Mouse (Mus musculus): ENCODE measurements around the gene Fam229a.

The Fam229a gene

GRCm38 (mm10) chr4:129495672-129496562, 4.9 kb downstream of the Fam229a start:
- CTCF ChIA-PET: interaction anchor here (1.1 kb wide), 1 partner anchor 34 kb away, joined by 3 read pairs; the partner anchor contains the start of gene Bsdc1

DNA sequence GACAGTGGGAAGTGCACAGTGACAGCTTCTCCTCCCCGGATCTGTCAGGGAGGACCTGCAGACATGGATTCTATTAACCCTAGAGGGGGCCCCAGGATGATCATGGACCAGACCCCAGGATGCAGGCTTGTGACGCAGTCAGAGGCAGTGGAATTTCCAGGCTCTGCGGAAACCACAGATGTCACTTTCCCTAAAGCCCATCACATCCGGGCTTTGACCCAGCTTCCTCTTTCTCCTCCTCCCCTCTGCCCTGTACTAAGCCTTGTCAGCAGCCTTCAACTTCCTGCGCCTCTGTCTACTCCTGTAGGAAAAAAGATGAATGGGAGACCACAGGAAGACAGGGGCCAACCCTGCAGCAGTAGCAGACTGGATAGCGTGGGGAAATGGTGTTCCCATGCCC, 5.6 kb downstream of the Fam229a start:
- CTCF ChIA-PET: no interaction called here

- CTCF ChIA-PET: no interaction called here
These were observed 8.0 kb downstream of the Fam229a start for GRCm38 (mm10) chr4:129498941-129499340.

GRCm38 (mm10) chr4:129500017-129500416, 9.0 kb downstream of the Fam229a start:
- CTCF ChIA-PET: no interaction called here

DNA sequence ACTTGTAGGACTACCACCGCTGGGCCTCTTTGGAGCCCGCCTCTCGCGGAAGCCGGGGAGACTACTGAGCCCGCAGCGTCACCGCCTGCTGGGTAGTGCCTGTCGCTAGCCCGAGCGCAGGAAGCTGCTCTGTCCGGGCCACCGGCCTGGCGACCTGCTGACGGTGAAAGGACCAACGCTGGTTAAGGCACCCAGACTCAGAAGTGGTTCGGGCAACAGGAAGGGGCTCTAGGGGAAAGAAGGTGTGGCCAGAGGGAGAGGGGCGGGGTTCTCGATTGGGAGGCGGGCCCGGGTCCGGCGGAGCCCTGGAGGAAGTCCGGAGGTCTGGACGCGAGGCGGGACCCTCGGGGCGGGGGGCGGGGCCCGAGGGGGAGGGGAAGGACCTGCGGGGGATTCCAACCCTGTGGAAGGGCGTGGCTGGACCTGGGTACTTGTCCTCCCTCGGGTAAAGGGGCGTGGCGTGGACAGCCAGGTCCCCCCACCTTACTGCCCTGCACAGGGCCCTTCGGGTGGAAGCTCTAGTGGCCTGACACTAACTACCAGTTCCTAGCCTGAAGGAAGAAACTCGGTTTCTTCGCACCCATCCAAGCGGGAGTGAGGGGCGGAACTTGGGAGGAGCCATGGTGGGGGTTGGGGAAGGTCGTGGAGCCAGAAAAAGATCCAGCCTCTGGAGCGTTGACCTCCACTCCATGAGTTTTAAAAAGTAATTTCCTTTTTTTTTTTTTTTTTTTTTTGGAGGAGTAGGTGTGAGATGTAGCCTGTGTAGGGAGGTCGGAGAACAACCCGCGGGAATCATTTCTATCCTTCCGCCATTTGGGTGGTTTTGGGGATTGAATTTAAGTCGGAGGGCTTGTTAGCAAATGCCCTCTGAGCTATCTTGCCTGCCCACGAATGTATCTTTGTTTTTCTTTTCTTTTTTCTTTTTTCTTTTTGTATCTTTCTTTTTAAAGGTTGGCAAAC, 9.9 kb downstream of the Fam229a start:
- CTCF ChIA-PET: interaction anchor here (0.7 kb wide), 1 partner anchor 99 kb away, joined by 18 read pairs; no protein-coding TSS in a partner anchor

DNA sequence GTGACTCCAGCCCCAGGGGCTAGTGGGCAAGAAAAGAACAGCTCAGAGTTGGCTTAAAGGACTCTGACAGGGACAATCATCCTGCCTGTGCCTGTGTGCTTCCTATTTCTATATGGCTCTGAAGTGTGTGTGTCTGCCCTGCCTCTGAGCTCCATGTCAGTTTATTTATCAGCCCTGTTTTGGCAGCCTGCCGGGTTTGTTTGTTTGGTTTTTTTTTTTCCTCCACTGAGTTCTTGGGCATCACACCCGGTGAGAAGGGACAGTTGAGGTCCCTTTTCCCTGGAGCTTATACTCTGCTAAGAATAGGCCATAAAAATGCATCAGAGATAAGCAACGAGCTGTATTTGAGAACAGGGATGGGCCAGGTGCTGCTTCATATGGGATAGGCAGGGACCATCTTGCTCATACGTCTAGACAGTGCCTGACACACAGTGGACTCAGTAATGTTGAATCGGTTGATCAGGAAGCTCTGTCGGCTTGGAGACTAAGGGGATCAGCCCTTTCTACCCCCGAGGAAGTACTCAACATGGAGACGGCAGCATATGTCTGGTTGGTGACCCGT, 11.4 kb downstream of the Fam229a start:
- CTCF ChIA-PET: interaction anchor here (0.7 kb wide), 1 partner anchor 68 kb away, joined by 4 read pairs; no protein-coding TSS in a partner anchor

DNA sequence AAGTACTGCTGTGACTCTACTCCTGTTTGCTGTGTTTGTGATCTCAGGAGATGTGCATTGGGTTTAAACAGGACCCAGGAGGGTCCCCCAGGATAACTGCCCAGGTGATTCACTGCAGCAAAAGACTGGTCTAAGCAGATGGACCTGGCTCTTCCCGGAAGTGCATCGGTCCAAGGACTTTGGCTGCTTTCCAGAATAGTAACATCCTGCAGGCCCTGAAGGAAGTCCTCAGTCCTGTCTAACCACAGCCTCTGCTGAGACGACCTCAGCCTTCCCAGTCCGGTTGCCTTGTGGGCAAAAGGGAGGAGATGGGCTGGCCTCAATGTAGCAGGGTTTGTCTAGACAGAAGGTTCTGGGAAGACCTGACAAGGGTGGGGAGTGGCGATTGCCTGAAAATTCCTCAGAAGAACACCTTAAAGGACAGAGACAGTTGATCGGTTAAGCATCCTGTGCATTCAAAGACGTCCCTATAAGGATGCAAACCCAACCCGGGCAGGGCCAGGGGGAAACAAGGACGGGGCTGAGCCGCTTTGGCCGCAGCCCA, 12.0 kb downstream of the Fam229a start:
- CTCF ChIA-PET: interaction anchor here (0.7 kb wide), 2 partner anchors 63 to 68 kb away, joined by 4 read pairs; no protein-coding TSS in a partner anchor

DNA sequence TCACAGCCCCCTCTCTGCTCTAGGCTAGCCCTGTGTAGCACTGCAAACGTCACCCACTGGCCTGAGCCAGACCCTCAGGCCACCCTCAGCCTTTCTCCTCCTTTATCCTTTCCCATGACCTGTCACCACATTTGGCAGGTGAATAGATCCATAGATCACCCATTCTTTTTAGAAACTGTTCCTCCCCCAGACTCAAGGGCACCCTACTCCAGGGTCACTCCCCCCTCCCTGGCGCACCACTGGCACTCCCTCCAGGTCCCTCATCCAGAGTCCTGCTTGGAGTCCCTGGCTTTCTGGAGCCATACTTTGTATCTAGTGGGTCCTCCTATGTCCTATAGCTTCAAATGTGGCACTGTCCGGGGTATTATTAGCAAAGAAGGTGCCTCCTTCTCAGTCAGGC, 14.5 kb downstream of the Fam229a start:
- CTCF ChIA-PET: no interaction called here

DNA sequence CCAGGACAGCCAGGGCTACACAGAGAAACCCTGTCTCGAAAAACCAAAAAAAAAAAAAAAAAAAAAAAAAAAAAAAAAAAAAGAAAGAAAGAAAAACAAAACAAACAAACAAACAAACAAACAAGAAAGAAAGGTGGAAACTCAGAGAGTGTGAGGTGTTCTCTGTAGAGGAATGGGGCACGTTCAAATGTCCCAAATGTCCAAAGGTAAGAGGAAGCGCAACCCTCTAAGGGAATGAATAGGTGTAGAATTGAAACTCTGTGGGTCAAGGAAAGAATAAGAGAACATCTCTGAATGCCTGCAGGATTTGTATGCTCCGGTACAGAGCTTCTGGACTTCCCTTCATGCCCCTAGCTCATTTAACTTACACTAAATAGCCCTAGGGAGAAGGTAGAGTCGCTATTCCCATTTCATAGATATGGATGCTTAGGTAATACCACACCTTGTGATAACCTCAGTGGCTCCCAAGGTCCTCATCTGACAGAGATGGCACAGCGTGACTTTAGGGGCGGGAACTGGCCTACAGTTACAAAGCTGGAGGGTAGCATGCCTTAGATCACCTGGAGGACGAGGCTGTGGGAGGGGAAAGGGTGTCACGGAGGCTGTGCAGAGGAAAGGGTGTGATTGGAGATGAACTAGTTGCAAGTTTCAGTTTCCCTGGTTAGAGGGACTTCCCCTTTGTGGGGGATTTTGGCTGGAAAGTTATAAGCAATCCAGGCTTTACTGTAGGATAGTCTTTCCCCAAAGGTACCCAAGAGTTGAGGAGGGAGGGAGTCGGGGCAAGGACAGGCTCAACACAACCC, 16.6 kb downstream of the Fam229a start:
- CTCF ChIA-PET: interaction anchor here (0.7 kb wide), 2 partner anchors 14 to 501 kb away, joined by 3 to 4 read pairs; no protein-coding TSS in a partner anchor

DNA sequence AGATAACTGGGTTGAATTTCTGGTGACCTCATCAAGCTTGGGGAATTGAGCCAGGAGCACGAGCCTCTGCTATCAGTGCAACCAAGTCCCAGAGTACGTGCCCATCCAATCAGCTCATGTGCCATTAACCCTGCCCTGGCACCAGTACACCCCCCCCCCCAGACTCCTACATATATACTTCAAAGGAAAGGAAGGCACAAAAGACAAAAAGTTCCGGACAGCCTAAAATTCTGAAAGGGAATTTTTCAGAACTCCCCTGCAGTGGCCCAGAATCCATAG, 17.2 kb downstream of the Fam229a start:
- CTCF ChIA-PET: interaction anchor here (0.7 to 0.8 kb wide), 3 partner anchors 15 to 502 kb away, joined by 3 to 13 read pairs (median 4); no protein-coding TSS in a partner anchor

- CTCF ChIA-PET: interaction anchor here (0.6 to 0.8 kb wide), 4 partner anchors 16 to 129 kb away, joined by 3 to 13 read pairs (median 8); no protein-coding TSS in a partner anchor
These were observed 18.0 kb downstream of the Fam229a start for GRCm38 (mm10) chr4:129508834-129509600.

DNA sequence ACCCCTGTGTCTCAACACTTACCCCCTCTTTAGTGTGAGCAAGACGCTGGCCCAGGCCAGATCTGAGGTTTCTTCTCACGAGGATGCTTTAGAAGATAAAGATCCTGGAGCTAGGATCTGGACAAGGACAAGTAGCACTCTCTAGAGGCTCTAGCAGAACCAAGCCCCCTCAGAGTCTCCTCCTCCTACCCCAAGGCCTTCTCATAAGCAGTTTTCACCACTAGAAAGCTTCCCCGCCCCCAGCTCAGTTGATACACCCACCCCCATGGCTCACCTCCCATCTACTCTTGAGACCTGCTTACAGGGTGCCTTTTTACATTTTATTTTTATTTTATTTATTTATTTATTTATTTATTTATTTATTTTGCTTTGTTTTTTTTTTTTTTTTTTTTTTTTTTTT, 18.7 kb downstream of the Fam229a start:
- CTCF ChIA-PET: interaction anchor here (0.6 to 0.7 kb wide), 2 partner anchors 36 to 130 kb away, joined by 3 to 12 read pairs; no protein-coding TSS in a partner anchor

GRCm38 (mm10) chr4:129510723-129511412, 19.9 kb downstream of the Fam229a start:
- CTCF ChIA-PET: no interaction called here

GRCm38 (mm10) chr4:129511413-129512096, 20.6 kb downstream of the Fam229a start:
- CTCF ChIA-PET: no interaction called here

DNA sequence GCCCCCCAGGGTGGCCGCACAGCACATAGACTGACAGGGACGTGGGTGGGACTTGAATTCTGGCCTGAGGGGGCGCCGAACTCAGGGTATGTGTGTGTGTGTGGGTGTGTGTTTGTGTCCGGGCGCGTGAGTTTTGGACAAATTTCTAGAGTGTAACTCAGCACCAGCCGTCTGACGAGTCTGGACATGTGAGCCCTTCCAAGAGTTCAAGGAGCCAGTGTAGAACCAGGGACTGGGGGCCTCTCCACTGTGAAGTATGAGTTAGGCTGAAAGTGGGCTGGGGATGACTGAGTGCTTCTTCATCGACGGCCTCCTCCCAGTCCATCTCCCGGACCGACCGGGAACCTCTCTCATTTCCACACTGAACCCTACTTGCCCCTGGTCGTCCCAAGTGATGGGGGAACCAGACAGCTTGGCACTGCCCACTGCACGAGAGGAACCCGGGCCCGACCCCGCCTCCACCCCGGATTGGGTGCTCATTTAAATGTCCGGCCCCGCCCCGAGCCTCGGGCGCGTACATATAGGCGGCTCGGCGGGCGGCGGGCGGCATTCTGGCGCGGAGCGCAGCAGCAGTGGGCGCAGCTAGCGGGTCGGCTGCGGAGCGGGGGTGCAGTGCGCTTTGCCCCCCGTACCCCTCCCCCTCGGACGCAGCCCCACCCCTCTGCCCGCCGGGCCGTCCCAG, 22.2 kb downstream of the Fam229a start, which contains the start of gene Marcksl1:
TSS of gene Marcksl1 (plus strand) at position 496 of the 682 bp plus-strand sequence.
- CTCF ChIA-PET: interaction anchor here (0.6 to 1.1 kb wide), 3 partner anchors 12 to 137 kb away, joined by 3 to 5 read pairs (median 4); no protein-coding TSS in a partner anchor

GRCm38 (mm10) chr4:129513891-129514290, 22.9 kb downstream of the Fam229a start:
- CTCF ChIA-PET: interaction anchor here (0.6 to 1.1 kb wide), 2 partner anchors 11 to 137 kb away, joined by 3 to 5 read pairs; no protein-coding TSS in a partner anchor

GRCm38 (mm10) chr4:129514300-129514898, 23.4 kb downstream of the Fam229a start:
- CTCF ChIA-PET: interaction anchor here (1.1 kb wide), 1 partner anchor 11 kb away, joined by 5 read pairs; no protein-coding TSS in a partner anchor
